Mouse (Mus musculus) neutrophil, adult 83 days (primary cell): ENCODE results near the gene Ankrd12. TPM values are rescaled to one million over a fixed set of nuclear protein-coding genes. Genes with fewer than 3 reads are reported as not detected.

ENCODE experiments used
- total RNA-seq, 2 experiments: library from RNA; stranded (reverse); gene quantifications; one replicate each; pipeline ENCODE4 v1.2.4; 2023

The Ankrd12 gene
- total RNA-seq: 10 to 100 TPM; 52.1 to 54.5 TPM

GRCm38 (mm10) chr17:66076934-66077333 lies at the start of gene Ankrd12:
Gene Ankrd12 (minus strand): TSS chr17:66077089.

GRCm38 (mm10) chr17:66123066-66123815 lies 46.4 kb upstream of the Ankrd12 start, which contains the start of gene Ddx11:
Gene Ddx11 (plus strand): TSS chr17:66123520.

GRCm38 (mm10) chr17:66111402-66111959 lies 34.6 kb upstream of the Ankrd12 start, which contains the start of gene Washc1:
Gene Washc1 (plus strand): TSS chr17:66111545.

GRCm38 (mm10) chr17:66101380-66102330 lies 24.8 kb upstream of the Ankrd12 start, which contains the start of gene Ndufv2:
Gene Ndufv2 (minus strand): TSS chr17:66101559.

GRCm38 (mm10) chr17:65950622-65951404 lies 126.1 kb downstream of the Ankrd12 start, which contains the start of gene Twsg1:
Gene Twsg1 (minus strand): TSS chr17:65951226.

Other genes with a start within 250 kb of the Ankrd12 start
- gene Ralbp1, start 191.3 kb downstream of the Ankrd12 start, total RNA-seq: 10 to 100 TPM; 63.7 to 74.5 TPM
- gene Twsg1, start 125.9 kb downstream of the Ankrd12 start, total RNA-seq: 10 to 100 TPM in 1 of 2 experiments, 1 to 10 TPM in 1; 8.9 to 11.9 TPM
- 10 to 100 TPM; 68.5 to 78.0 TPM for gene Ndufv2, start 24.5 kb upstream of the Ankrd12 start, total RNA-seq
- gene Washc1, start 34.5 kb upstream of the Ankrd12 start, total RNA-seq: 10 to 100 TPM; 51.9 to 52.4 TPM
- 10 to 100 TPM; 17.1 to 17.4 TPM for gene Ddx11, start 46.4 kb upstream of the Ankrd12 start, total RNA-seq